Mouse (Mus musculus) cerebellum, adult 8-10 months (tissue): ENCODE results near the gene Cage1.

Experiments used
- DNase-seq: peaks from one replicate; pipeline ENCODE4 v3.0.0; 2022

The Cage1 gene

DNA sequence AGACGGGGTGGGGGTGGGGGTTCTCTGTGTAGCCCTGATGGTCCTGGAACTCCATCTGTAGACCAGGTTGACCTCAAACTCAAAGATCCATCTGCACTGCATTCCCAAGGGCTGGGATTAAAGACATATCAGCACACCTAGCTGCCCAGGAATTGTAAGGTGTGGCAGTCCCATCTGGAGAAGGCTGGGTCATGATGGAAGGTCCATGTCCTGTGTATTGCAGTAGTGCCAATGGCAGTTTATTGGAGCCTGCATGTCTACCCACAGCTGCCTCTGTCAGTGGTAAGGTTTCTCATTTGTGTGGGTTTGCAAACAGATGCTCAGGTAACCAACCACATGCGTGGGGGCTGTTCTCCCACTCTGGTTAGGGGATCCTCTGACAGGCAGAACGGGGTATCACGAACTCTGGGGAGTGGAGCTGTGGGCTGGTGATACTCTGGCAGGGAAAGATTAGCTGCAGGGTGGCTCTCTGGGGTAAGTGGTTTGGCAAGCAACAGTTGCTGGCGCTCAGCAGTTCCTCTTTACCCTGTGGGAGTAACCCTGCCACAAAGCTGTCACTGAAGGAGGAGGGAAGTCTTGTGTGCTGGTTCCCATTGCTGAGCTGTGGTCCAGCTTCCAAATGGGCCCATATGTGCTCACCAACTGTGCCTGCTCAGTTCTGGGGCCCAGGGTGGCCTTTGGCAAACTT, 27.0 kb downstream of the Cage1 start:
- no peak for DNase-seq

- no peak for DNase-seq
Measured at GRCm38 (mm10) chr13:38007972-38008371, 28.9 kb downstream of the Cage1 start.

DNA sequence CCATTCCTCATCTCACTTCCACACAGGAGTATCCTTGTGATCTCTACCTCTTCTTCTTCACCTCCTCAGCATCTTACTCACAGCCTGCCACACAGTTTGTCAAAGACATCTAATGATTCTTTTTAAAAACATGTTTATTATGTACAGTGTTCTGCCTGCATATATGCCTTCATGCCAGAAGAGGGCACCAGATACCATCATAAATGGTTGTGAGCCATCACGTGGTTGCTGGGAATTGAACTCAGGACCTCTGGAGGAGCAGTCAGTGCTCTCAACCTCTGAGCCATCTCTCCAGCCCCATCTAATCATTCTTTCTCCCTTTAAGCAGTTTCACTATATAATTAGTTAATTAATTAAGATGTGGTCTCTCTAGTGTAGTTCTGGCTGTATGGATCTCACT, 34.4 kb downstream of the Cage1 start:
- no peak for DNase-seq

- DNase-seq, result no peak
Measured at GRCm38 (mm10) chr13:37999713-38000112, 37.2 kb downstream of the Cage1 start.

DNA sequence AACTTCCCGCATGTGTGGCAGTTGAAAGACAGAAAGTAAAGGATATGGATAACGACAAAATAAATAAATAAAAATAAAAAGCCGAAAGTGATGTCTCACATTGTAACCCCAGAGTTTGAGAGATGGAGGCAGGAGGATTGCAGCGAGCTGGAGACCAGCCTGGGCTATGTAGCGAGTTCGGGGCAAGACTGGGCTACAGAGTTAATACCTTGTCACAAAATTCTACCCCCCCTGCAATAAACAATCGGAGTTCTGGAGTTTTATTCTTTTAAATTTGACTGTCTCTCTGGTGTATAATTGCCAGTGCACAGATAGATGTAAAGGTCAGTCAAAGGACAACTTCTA, 42.5 kb downstream of the Cage1 start:
- DNase-seq, result no peak

- peak; percentile 96 for DNase-seq
Measured at GRCm38 (mm10) chr13:37993704-37994404, 43.0 kb downstream of the Cage1 start, which contains the start of gene Ssr1. TSS of gene Ssr1 (minus strand) at chr13:37994217.

- DNase-seq, result no peak
Measured at GRCm38 (mm10) chr13:37993376-37993703, 43.5 kb downstream of the Cage1 start.

- DNase-seq, result no peak
Measured at GRCm38 (mm10) chr13:37992638-37993371, 44.1 kb downstream of the Cage1 start.

DNA sequence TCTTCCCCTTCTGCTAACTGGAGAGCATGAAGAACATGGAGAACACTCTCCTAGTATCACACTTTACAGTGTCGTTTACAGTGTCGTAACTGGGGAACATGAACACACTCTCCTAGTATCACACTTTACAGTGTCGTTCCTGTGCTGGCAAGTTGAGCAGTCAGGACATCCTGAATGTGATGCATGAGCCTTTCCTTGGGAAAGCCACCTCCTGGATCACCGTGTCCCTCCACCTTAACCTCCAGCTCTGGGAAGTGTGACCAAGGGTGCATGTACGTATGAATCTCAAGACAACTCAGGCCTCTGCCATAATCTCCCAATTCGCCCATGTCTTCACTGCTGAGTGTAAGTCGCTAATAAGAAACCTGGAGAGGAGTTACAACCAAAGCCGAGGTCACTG, 47.2 kb downstream of the Cage1 start:
- DNase-seq, result no peak

DNA sequence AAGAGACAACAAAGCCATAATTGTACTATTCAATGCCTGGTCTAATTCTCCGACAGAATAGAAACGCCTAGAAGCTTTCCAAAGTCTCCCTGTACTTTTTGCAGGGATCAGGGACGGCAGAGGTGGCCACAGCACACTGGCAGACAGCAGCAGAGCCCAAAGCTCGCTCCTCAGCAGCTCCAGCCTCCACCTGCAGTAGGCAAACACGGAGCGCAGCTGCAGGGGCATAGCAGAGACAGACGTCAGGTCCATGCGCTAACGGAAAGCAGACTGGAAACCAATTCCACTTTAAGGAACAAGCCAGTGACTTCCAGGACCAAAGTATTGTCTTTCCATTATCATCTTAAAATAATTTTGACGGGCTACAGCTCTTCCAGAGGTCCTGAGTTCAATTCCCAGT, 50.7 kb downstream of the Cage1 start:
- no peak for DNase-seq

DNA sequence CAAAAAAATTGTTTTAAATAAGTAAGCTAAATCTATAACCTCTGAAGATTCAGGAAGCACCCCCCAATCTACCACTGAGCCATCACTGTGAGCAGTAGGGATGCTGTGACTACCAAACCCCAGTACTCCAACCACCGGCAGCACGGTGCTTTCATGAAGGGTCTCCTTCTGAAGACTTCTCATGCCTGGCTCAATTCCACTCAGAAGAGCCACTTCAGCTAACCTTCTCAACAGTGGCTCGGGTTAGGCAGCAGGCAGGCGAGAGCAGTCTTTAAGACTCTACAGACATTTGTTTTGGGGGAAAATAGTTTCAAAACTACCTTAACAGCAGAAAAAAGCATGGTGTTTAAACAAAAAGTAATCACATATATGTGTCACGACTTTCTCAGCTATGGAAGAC, 55.8 kb downstream of the Cage1 start:
- DNase-seq, result no peak

- no peak for DNase-seq
Measured at GRCm38 (mm10) chr13:37980346-37980745, 56.5 kb downstream of the Cage1 start.

DNA sequence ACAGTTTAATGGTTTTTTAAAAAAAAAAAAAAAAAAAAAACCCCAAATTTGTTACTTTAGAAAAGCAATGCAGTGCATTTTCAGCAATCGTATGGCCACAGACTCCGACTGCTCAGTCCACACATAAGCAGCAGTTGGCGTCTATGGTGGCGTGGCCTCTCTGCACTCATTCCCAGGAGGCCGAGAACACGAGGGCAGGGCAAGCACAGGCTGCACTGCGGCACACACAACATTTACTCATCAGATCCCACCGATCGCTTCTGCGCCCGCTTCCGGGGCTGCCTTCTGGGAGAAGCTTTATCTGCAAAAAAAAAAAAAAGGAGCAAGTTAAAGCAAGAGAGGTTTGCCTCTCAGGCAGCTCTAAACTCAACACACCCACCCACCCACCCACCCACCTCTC, 57.4 kb downstream of the Cage1 start:
- DNase-seq, result no peak

- DNase-seq, result no peak
Measured at GRCm38 (mm10) chr13:37974731-37975130, 62.1 kb downstream of the Cage1 start.

DNA sequence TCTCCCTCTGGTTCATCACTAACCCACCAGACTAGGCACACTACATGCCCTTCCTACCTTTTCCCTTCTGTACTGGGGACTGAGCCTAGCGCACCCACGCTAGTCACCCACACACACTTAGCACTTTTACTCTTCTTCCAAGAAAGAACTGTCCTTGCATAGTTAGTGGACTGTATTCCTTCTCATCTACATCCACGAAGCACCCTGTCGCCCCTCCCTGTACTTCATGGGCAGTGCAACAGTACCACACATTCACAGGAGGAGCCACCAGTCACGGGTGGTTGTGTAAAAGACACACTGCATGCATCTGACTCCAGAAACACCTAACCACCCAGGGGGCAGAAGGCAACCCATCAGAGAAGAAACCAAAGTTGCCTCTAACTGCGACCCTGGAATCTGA, 62.8 kb downstream of the Cage1 start:
- no peak for DNase-seq

DNA sequence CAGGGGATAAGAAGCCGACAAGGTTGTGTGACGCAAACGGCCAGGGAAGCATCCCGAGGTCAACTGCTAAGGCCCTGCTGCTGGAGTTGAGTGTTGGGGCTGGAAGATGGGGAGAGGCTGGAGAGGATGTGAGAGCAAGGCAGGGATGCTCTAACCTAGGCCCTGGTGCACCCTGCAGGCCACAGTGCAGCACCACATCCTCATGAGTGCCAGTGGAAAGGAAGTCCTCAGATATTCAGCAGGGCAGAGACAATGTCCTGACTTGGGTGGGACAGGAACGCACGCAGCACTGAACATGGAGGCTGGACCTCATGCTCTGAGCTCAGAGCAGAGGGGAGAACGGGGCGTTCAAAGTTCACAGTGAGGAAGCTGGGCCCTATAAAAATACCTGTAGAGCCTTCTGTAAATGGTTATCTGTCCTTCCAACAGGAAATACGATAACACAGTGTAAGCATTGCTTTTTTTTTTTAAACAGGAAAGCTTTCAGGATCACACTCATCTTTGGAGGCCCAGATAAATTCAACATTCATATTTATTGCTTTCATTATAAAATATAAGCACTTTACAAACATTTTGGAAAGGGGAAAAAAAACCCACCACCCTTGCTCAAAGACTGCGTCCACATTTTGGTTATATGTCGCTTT, 65.9 kb downstream of the Cage1 start:
- DNase-seq, result no peak

- no peak for DNase-seq
Measured at GRCm38 (mm10) chr13:37969988-37970387, 66.9 kb downstream of the Cage1 start.

DNA sequence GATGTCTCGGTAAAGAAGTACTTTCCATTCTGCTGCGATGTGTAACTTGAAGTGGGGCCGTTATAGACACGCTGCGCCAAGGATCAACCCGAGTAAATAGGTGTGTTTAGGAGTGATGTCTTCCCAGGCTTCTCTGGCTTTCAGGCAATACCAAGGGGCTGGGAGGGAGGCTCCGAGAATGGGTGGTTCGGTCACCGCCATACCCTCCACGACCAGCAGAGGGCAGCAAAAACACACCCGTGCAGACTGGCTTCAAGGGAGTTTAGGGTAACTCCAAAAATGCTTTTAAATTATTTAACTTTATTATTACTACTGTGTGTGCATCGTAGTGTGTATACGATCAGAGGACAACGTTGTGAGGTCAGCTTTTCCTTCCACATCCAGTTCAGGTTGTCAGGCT, 67.5 kb downstream of the Cage1 start:
- peak; percentile 83 for DNase-seq

- no peak for DNase-seq
Measured at GRCm38 (mm10) chr13:37967565-37967964, 69.3 kb downstream of the Cage1 start.

- no peak for DNase-seq
Measured at GRCm38 (mm10) chr13:37967052-37967437, 69.8 kb downstream of the Cage1 start.

DNA sequence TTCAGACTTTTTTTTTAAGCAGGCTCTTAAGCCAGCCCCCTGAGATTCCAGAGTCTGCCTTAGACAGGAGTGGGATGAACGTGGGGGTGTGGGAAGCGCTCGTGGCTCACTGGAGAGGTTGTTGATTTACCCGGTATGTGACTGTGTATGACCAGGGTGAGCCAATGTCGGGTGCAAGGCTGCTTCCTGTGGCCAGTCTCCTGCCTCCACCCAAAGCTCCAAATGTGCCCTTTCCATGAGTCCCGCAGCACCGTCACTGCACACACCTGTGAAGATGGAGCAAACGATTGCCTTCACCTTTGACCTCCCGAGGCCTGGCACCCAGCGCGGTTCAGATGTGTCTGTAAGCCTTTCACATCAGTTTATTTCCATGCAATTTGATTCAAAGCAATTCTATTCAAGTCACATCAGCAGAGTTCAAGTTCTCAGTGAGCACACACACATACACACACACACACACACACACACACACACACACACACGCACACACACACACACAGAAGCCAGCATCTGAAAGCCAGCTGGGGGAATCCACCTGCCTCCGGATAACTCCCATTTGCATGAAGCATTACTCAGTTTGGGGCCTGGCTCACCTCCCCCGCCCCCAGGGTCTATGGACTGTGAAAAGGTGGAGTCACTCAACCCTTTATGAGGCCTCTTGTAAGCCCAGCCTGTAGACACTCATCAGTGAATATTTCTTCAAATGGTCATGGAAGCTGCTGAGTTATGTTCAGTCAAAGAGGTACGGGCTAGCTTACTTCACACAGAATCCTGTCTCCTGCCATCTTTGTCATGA, 70.4 kb downstream of the Cage1 start:
- no peak for DNase-seq

DNA sequence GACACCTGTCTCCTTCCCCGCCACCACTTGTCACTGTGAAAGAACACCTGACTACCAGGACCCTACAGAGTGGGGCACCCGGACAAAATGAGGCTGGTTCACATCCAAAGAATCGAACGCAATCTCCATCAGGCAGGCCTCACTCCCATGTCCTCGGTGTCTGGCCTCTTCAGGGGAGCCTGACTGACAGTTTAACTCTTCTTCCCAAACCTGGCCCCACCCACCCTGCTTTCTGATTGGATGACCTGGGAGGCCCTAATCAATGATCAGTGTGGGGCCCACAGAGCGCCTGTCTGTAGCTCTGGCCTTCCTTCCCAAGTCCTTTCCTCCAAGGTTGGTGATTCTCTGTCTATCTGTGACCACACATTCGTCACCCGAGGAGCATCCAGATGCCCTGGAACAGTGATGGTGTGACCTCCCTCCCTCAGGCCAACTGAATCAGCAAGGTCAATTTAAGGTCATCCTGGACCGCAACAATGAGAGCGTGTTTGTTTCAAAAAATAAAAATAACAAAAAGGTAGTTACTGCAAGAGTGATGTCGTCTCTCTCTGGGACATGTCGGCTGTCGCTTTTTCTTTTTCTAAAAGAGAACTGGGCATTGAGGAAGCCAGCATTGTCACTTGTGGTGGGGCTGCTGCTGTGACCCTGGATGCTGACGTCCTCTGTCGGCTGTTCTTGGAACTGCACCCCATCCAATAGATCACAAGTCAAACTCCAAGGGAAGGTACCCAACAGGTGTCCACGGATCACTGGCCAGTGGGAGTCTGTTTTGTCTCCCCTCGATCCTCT, 71.5 kb downstream of the Cage1 start:
- DNase-seq, result no peak
